Mouse (Mus musculus) E14TG2a.4 (cell line): ENCODE data around the gene Ethe1.

ENCODE experiments used
- CTCF ChIP-seq: conservative IDR thresholded peaks from 2 replicates; pipeline ENCODE4 v1.5.1; 2014; ENCODE audit warnings: low read length
- NANOG ChIP-seq: IDR thresholded peaks from 2 replicates; pipeline ENCODE4 v1.6.1; 2014; ENCODE audit warnings: borderline replicate concordance, low read length, mixed read lengths

- TF ChIP-seq CTCF (no peak), NANOG (no peak)
Observed at GRCm38 (mm10) chr7:24640450-24640849, 53.1 kb downstream of the Ethe1 start.
